Mouse (Mus musculus) limb, embryonic 11.5 days (tissue): ENCODE measurements around the gene Siva1. TPM values are rescaled to one million over a fixed set of nuclear protein-coding genes. Genes with fewer than 3 reads are reported as not detected.

Experiments used
- ATAC-seq: fragments of 200-750 bp; cut with Nextera tagmentation; 2 replicates; pipeline ENCODE4 v1.8.0; 2017; ENCODE audit warnings: low read depth; ENCODE audit not compliant: insufficient number of reproducible peaks, low FRiP score, low TSS enrichment
- DNase-seq: peaks from one replicate; pipeline ENCODE4 v3.0.0-alpha.2; 2015; ENCODE audit warnings: low spot score
- H3K27ac ChIP-seq: fragments of 300-500 bp; sonication (generic); replicated peaks from 2 replicates; pipeline ENCODE4 v1.5.1; 2014; ENCODE audit warnings: low read depth, mild to moderate bottlenecking, low read length
- H3K27me3 ChIP-seq: fragments of 300-500 bp; sonication (generic); 2 replicates; pipeline ENCODE4 v1.6.1; 2014; ENCODE audit warnings: mild to moderate bottlenecking, low read length, mixed read lengths; ENCODE audit not compliant: control insufficient read depth, insufficient read depth
- H3K36me3 ChIP-seq: fragments of 300-500 bp; sonication (generic); 2 replicates; pipeline ENCODE4 v1.6.1; 2014; ENCODE audit warnings: mild to moderate bottlenecking, low read length, moderate library complexity, mixed read lengths; ENCODE audit not compliant: control insufficient read depth, insufficient read depth
- H3K4me1 ChIP-seq: fragments of 300-500 bp; sonication (generic); 2 replicates; pipeline ENCODE4 v1.6.1; 2014; ENCODE audit warnings: low read length, mixed read lengths; ENCODE audit not compliant: control insufficient read depth, insufficient read depth
- H3K4me2 ChIP-seq: fragments of 300-500 bp; sonication (generic); 2 replicates; pipeline ENCODE4 v1.6.1; 2014; ENCODE audit warnings: low read depth, mild to moderate bottlenecking, moderate library complexity; ENCODE audit not compliant: severe bottlenecking
- H3K4me3 ChIP-seq: fragments of 300-500 bp; sonication (generic); 2 replicates; pipeline ENCODE4 v1.5.1; 2014; ENCODE audit warnings: low read depth, low read length
- H3K9ac ChIP-seq: fragments of 300-500 bp; sonication (generic); 2 replicates; pipeline ENCODE4 v1.6.1; 2014; ENCODE audit warnings: mild to moderate bottlenecking, low read length
- H3K9me3 ChIP-seq: fragments of 300-500 bp; sonication (generic); 2 replicates; pipeline ENCODE4 v1.6.1; 2016; ENCODE audit warnings: low read length; ENCODE audit not compliant: control insufficient read depth
- WGBS: fragments of 180-500 bp; shearing (Covaris S2); extraction: QIAGEN DNeasy Blood & Tissue Kit; methylation state at CpG from one replicate; pipeline ENCODE4 v1.1.7; 2014; 5-methylcytosine and 5-hydroxymethylcytosine counted together
- polyA plus RNA-seq: library from polyadenylated mRNA; unstranded; fragments of >200 nt; fragmentation: Nextera tagmentation; extraction: Ambion mirVana; gene quantifications from 2 replicates; pipeline ENCODE4 v1.2.1, GENCODE M21; 2014

The Siva1 gene
- polyA plus RNA-seq, 1 experiment from 2014 or later = 294 TPM

DNA sequence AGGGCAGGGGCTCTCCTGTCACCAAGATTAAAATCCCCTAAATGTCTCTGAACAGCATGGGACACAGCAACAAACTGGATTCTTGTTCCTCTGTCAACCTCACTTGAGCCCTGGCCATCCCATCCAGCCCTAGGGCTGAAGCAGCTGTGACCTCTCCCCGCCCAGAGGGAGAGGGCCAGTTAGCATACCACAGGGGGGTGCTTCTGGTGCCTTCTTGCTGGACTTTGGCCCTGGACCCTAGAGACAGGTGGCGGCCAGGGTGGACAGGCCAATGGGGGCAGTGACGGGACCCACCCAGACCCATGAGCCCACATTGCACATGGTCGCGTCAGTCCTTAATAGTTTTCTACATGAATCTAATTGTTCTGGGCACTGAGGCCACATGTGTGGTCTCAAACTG, 9.6 kb downstream of the Siva1 start:
- Histone ChIP-seq H3K4me1 (no peaks in the 10 kb centered on the region), H3K9ac (no peak overlapping the region), H3K27me3 (no peaks in the 10 kb centered on the region), H3K36me3 (peaks cover 47% of the 10 kb centered on the region), H3K4me3 (no peak overlapping the region), H3K27ac (no peak overlapping the region), H3K9me3 (no peaks in the 10 kb centered on the region), H3K4me2 (no peak overlapping the region)
- DNase-seq (no peak), ATAC-seq (no peak)
- 85% methylated on average over 5 of the region's 5 CpGs for WGBS

- Histone ChIP-seq H3K27ac (no peak overlapping the region), H3K27me3 (no peaks in the 10 kb centered on the region), H3K4me2 (no peak overlapping the region), H3K4me3 (no peak overlapping the region), H3K9me3 (no peaks in the 10 kb centered on the region), H3K36me3 (peaks cover 56% of the 10 kb centered on the region), H3K9ac (no peak overlapping the region), H3K4me1 (peaks cover 7% of the 10 kb centered on the region)
- DNase-seq = no peak
- 94% methylated on average over 7 of the region's 7 CpGs for WGBS
- no peak for ATAC-seq
Observed at GRCm38 (mm10) chr12:112658619-112659018, 14.1 kb downstream of the Siva1 start.

DNA sequence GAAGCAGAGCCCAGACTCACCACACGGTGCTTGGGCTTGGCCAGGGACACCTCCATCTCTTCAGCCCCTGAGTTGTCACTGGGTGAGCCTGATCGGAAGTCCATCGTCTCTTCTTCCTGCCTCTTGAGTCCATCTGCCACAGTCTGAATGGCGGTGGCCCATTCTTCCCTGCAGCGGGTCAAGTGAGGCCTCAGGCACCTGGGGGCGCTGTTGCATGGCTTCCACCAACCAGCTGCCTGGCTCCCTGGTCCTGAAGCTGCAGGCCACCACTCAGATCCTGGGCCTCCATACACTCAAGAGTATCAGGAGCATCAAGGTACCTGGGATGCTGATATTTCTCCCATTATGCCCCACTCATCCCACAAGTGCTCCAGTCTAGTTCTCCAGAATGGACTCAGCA, 14.6 kb downstream of the Siva1 start:
- H3K4me3 ChIP-seq = no peak overlapping the region
- H3K9ac ChIP-seq = no peak overlapping the region
- H3K27me3 ChIP-seq = no peaks in the 10 kb centered on the region
- 88% methylated on average over 6 of the region's 6 CpGs for WGBS
- H3K36me3 ChIP-seq = peaks cover 55% of the 10 kb centered on the region
- H3K9me3 ChIP-seq = no peaks in the 10 kb centered on the region
- H3K4me1 ChIP-seq = peaks cover 7% of the 10 kb centered on the region
- H3K27ac ChIP-seq = no peak overlapping the region
- ATAC-seq (no peak), DNase-seq (no peak)
- H3K4me2 ChIP-seq = no peak overlapping the region

DNA sequence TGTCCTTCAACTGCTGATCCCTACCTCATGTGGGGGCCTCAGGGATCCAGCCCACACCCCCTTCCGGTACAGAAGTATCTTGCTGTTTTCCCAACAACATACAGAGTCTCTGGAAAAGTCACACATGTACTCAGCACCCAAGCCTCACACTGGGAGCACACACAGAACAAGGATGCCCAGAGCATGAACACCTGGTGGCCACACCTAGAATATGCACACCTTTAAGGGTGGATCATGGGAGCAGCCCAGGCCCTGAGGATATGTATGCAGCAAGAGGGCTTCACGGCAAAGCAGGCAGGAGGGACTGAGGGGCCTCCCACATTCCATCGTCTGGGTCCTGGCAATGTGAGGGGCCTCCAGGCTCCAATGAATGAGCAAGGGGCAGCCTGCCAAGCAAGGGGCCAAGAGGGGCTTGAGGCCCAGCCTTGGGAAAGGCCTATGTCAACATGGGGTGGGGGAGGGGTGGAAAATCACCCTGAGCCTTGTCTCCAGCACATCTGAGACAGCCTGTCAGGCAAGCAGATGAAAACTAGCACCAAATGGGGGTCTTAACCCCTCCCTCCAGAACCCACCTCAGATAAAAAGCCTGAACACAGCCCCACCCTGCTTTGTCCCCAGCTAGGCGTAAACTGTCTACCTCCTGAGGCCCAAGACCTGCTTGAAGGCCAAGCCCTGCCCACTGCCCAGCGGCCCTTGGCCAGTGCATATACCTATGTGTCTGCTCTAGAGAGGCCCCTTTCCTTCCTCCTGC, 16.3 kb downstream of the Siva1 start:
- no peaks in the 10 kb centered on the region for H3K27me3 ChIP-seq
- H3K9me3 ChIP-seq = no peaks in the 10 kb centered on the region
- no peak overlapping the region for H3K4me2 ChIP-seq
- H3K4me3 ChIP-seq = no peak overlapping the region
- ATAC-seq (no peak), DNase-seq (peak; percentile 37)
- peak overlapping the region; percentile 70; the same call in 1 of the 2 replicates for H3K27ac ChIP-seq
- H3K9ac ChIP-seq = no peak overlapping the region
- peaks cover 10% of the 10 kb centered on the region for H3K4me1 ChIP-seq
- WGBS = 55% methylated on average over 5 of the region's 5 CpGs
- peaks cover 51% of the 10 kb centered on the region for H3K36me3 ChIP-seq

DNA sequence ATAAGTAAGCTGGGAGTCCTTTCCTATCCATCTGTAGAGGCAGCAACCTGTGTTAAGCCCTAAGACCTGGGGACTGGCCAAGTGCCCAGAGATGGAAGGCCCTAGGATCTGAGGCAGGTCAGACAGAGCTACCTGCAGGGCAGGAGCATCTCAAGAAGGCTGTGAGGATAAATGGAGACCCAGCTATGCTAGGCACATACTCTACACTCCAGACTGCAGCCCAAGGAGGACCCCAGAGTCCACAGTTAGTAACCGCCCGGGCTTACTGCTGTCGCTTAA, 16.8 kb downstream of the Siva1 start:
- ATAC-seq (no peak), DNase-seq (no peak)
- peaks cover 47% of the 10 kb centered on the region for H3K36me3 ChIP-seq
- no peaks in the 10 kb centered on the region for H3K9me3 ChIP-seq
- H3K4me1 ChIP-seq = peaks cover 10% of the 10 kb centered on the region
- 95% methylated on average over 3 of the region's 3 CpGs for WGBS
- H3K27me3 ChIP-seq = no peaks in the 10 kb centered on the region
- H3K4me2 ChIP-seq = no peak overlapping the region
- no peak overlapping the region for H3K9ac ChIP-seq
- no peak overlapping the region for H3K4me3 ChIP-seq
- peak overlapping the region; percentile 70; the same call in 1 of the 2 replicates for H3K27ac ChIP-seq

GRCm38 (mm10) chr12:112661851-112662250, 17.4 kb downstream of the Siva1 start:
- Histone ChIP-seq H3K4me3 (no peak overlapping the region), H3K36me3 (peaks cover 42% of the 10 kb centered on the region), H3K4me2 (no peak overlapping the region), H3K4me1 (peaks cover 10% of the 10 kb centered on the region), H3K9me3 (no peaks in the 10 kb centered on the region), H3K9ac (no peak overlapping the region), H3K27ac (no peak overlapping the region), H3K27me3 (no peaks in the 10 kb centered on the region)
- 86% methylated on average over 9 of the region's 9 CpGs for WGBS
- ATAC-seq = no peak
- no peak for DNase-seq

DNA sequence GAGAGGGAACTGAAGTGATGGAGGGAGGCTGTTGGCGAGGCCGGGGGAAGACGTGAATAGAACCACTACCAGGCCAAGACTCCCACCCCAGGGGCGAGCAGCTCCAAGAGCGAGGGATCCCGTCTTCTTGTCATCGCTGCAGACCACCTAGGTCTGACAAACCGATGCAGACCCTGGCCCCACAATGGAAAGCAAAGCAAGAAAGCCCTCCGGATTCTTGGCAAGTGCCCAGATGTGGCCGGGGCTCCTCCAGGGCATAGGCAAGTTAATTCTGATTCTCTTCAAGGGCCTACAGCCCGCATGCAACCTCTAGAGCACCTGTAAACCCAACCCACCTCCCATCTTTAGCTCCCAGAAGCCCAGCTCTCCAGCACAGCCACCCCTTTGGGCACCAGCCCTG, 18.8 kb downstream of the Siva1 start:
- WGBS = 93% methylated on average over 11 of the region's 11 CpGs
- no peaks in the 10 kb centered on the region for H3K9me3 ChIP-seq
- H3K4me1 ChIP-seq = peaks cover 10% of the 10 kb centered on the region
- H3K36me3 ChIP-seq = peaks cover 37% of the 10 kb centered on the region
- no peaks in the 10 kb centered on the region for H3K27me3 ChIP-seq
- no peak for ATAC-seq
- H3K4me2 ChIP-seq = no peak overlapping the region
- H3K9ac ChIP-seq = no peak overlapping the region
- no peak for DNase-seq
- no peak overlapping the region for H3K27ac ChIP-seq
- H3K4me3 ChIP-seq = no peak overlapping the region

DNA sequence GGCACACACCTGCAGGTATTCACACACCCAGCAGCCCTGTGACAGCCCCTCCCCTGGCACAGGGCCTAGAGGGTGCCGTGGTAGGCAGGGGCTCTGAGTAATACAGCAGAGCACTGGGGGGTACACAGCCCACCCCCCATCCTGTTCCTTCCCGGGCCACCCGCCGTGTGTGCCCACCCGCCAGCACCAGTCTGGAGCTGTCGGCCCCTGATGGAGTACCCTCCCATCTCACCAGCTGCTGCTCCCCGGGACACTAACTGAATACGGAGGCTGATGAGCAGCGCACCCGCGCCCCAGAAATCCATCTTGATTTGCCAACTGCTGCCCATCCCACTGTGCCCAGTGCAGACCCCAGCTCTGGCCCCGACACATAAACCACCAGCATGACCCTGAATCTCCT, 19.2 kb downstream of the Siva1 start:
- ATAC-seq (no peak), DNase-seq (no peak)
- Histone ChIP-seq H3K9me3 (no peaks in the 10 kb centered on the region), H3K27me3 (no peaks in the 10 kb centered on the region), H3K4me3 (no peak overlapping the region), H3K36me3 (peaks cover 36% of the 10 kb centered on the region), H3K4me1 (peaks cover 10% of the 10 kb centered on the region), H3K4me2 (no peak overlapping the region), H3K27ac (no peak overlapping the region), H3K9ac (no peak overlapping the region)
- 95% methylated on average over 12 of the region's 12 CpGs for WGBS

GRCm38 (mm10) chr12:112664124-112664523, 19.6 kb downstream of the Siva1 start:
- H3K4me1 ChIP-seq = peaks cover 10% of the 10 kb centered on the region
- ATAC-seq (no peak), DNase-seq (no peak)
- no peaks in the 10 kb centered on the region for H3K27me3 ChIP-seq
- H3K36me3 ChIP-seq = peaks cover 38% of the 10 kb centered on the region
- no peak overlapping the region for H3K9ac ChIP-seq
- H3K4me3 ChIP-seq = no peak overlapping the region
- H3K27ac ChIP-seq = no peak overlapping the region
- 74% methylated on average over 2 of the region's 2 CpGs for WGBS
- H3K4me2 ChIP-seq = no peak overlapping the region
- no peaks in the 10 kb centered on the region for H3K9me3 ChIP-seq
